Mouse (Mus musculus) ES-E14 (cell line): ENCODE results near the gene Cep85l. TPM values are rescaled to one million over a fixed set of nuclear protein-coding genes. Genes with fewer than 3 reads are reported as not detected.

ENCODE experiments used
- DNase-seq: peaks from one replicate; pipeline ENCODE4 v3.0.0-alpha.2; 2013; ENCODE audit warnings: low read depth, low spot score
- H3K27ac ChIP-seq: 2 replicates; pipeline ENCODE4 v1.5.1; 2012; ENCODE audit warnings: low read depth, mild to moderate bottlenecking, low read length, moderate library complexity, mixed read lengths; ENCODE audit not compliant: poor library complexity, insufficient read depth, severe bottlenecking
- H3K36me3 ChIP-seq: 2 replicates; pipeline ENCODE4 v1.6.1; 2012; ENCODE audit warnings: mild to moderate bottlenecking, low read length, moderate library complexity, mixed read lengths; ENCODE audit not compliant: control insufficient read depth, poor library complexity, insufficient read depth, severe bottlenecking
- H3K4me1 ChIP-seq, 2 experiments: fragments of 150-350 bp in 1 of 2; sonication (generic) in 1 of 2; 2 replicates each; pipeline ENCODE4 v1.6.1; 2012; ENCODE audit warnings: low read length in 2 of 2, mild to moderate bottlenecking in 1 of 2, mixed read lengths in 1 of 2; ENCODE audit not compliant: control insufficient read depth in 2 of 2, insufficient read depth in 2 of 2, poor library complexity in 1 of 2
- H3K4me3 ChIP-seq, 2 experiments: fragments of 150-350 bp in 1 of 2; sonication (generic) in 1 of 2; 2 replicates each; pipeline ENCODE4 v1.5.1; 2012; ENCODE audit warnings: low read length in 2 of 2, low read depth in 1 of 2, mild to moderate bottlenecking in 1 of 2, mixed read lengths in 1 of 2; ENCODE audit not compliant: insufficient read depth in 1 of 2, poor library complexity in 1 of 2, severe bottlenecking in 1 of 2
- H3K9ac ChIP-seq: 2 replicates; pipeline ENCODE4 v1.6.1; 2012; ENCODE audit warnings: low read depth, mild to moderate bottlenecking, low read length, mixed read lengths; ENCODE audit not compliant: poor library complexity, insufficient read depth, severe bottlenecking
- H3K9me3 ChIP-seq: fragments of 150-350 bp; sonication (generic); 2 replicates; pipeline ENCODE4 v1.6.1; 2012; ENCODE audit warnings: low read depth, mild to moderate bottlenecking, low read length; ENCODE audit not compliant: control insufficient read depth, insufficient read depth
- CHD2 ChIP-seq: IDR thresholded peaks from 2 replicates; pipeline ENCODE4 v1.6.1; 2014; ENCODE audit warnings: mild to moderate bottlenecking, low read depth, low read length, inconsistent platforms
- HCFC1 ChIP-seq: IDR thresholded peaks from 2 replicates; pipeline ENCODE4 v1.6.1; 2012; ENCODE audit warnings: low read length, inconsistent platforms, borderline replicate concordance; ENCODE audit not compliant: insufficient read depth
- MAFK ChIP-seq: IDR thresholded peaks from 2 replicates; pipeline ENCODE4 v1.6.1; 2014; ENCODE audit warnings: mild to moderate bottlenecking, low read depth, low read length, inconsistent platforms; ENCODE audit not compliant: insufficient read depth
- ZC3H11A ChIP-seq: IDR thresholded peaks from 2 replicates; pipeline ENCODE4 v1.6.1; 2012; ENCODE audit warnings: low read depth, mild to moderate bottlenecking, inconsistent platforms, low read length, borderline replicate concordance
- ZNF384 ChIP-seq: IDR thresholded peaks from 2 replicates; pipeline ENCODE4 v1.6.1; 2012; ENCODE audit warnings: low read depth, low read length, inconsistent platforms
- in situ Hi-C, 2 experiments: fragments of 600-800 bp; cut with MboI; formaldehyde crosslinking; loops; one replicate each; pipeline ENCODE4 v1.15.1; 2025; ENCODE audit warnings: low sequenced_read_pairs in 2 of 2, inconsistent platforms in 1 of 2; ENCODE audit not compliant: unreplicated experiment in 2 of 2
- total RNA-seq: library from RNA; depleted of rRNA; stranded (reverse); fragments of 300-350 nt; gene quantifications from 2 replicates; pipeline ENCODE4 v1.2.3, GENCODE M21; 2012

Cep85l gene
- total RNA-seq, 1 experiment, result 3.6 TPM

DNA sequence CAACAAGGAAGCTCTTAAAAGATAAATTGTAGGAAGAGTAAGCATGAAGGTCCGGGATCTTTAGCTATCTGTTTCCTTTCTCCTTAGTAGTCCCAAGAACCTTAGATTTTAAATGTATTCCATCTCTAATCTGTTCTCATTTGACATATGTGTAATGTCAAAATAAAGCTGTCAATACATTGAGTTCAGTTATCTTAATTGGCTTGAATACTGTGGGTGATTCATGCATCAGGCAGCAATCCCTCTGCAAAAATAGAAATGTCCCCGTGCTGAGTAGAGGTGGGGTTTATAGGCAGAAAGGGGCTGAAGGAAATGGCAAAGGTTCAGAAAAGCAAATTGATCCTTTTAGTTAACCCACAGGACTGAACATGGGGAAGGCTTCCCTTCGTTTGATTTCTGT is 50.5 kb downstream of the Cep85l start:
- H3K4me3 ChIP-seq, result no peak overlapping the region
- H3K4me1 ChIP-seq, result no peaks in the 10 kb centered on the region
- in situ Hi-C loops, result loop anchor here in 1 of 2 experiments (25.0 kb wide), 1 partner anchor 217 kb away; no protein-coding TSS in a partner anchor
- H3K9ac ChIP-seq, result no peak overlapping the region
- TF ChIP-seq CHD2 (no peak), ZNF384 (no peak), HCFC1 (no peak), MAFK (no peak), ZC3H11A (no peak)
- H3K9me3 ChIP-seq, result no peaks in the 10 kb centered on the region
- no peak overlapping the region for H3K27ac ChIP-seq
- H3K36me3 ChIP-seq, result no peaks in the 10 kb centered on the region
- DNase-seq, result no peak

DNA sequence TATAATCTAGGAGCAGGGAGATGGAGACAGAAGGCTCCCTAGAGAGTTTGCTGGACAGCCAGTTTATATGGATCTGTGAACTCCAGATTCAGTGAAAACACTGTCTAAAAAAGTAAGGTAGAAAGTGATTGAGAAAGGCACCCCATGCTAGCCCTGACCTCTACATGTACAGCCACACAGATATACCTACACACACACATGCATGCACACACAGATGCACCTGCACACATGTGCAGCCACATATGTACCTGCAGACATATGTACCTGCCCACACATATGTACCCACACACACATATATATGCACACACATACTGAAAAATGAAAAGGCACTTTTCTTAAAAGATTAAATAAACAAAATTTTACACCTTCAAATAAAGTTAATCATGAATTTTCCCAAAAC is 53.4 kb downstream of the Cep85l start:
- no peak for DNase-seq
- no peak for TF ChIP-seq HCFC1
- TF ChIP-seq CHD2, result no peak
- no peak for TF ChIP-seq ZNF384
- no peak for TF ChIP-seq MAFK
- no peak for TF ChIP-seq ZC3H11A
- in situ Hi-C loops, result loop anchor here in 1 of 2 experiments (25.0 kb wide), 1 partner anchor 214 kb away; no protein-coding TSS in a partner anchor
- no peaks in the 10 kb centered on the region for H3K36me3 ChIP-seq
- no peaks in the 10 kb centered on the region for H3K9me3 ChIP-seq
- H3K9ac ChIP-seq, result no peak overlapping the region
- no peak overlapping the region for H3K4me3 ChIP-seq
- no peak overlapping the region for H3K27ac ChIP-seq
- no peaks in the 10 kb centered on the region for H3K4me1 ChIP-seq

DNA sequence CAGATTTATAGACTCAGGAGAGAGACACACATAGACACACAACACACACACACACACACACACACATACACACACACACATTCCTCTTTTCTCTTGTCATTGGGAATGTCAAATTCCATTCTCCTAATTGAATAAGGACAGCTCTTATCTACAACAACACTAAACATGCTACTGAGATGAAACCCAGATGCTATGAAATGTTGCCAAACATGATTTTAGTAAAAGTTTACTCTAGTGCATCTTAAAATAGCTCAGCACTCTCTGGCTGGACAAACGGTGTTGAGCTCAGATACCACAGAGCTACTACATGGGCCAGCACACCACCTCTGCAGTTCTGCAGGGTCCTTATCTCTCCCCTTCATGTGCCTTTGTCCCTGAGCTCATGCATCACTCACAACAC is 55.1 kb downstream of the Cep85l start:
- TF ChIP-seq ZC3H11A (no peak), MAFK (no peak), CHD2 (no peak), HCFC1 (no peak), ZNF384 (no peak)
- Histone ChIP-seq H3K9me3 (no peaks in the 10 kb centered on the region), H3K4me1 (no peaks in the 10 kb centered on the region), H3K4me3 (no peak overlapping the region), H3K27ac (no peak overlapping the region), H3K9ac (no peak overlapping the region), H3K36me3 (no peaks in the 10 kb centered on the region)
- DNase-seq, result no peak
- in situ Hi-C loops, result loop anchor here in 1 of 2 experiments (25.0 kb wide), 1 partner anchor 212 kb away; no protein-coding TSS in a partner anchor

DNA sequence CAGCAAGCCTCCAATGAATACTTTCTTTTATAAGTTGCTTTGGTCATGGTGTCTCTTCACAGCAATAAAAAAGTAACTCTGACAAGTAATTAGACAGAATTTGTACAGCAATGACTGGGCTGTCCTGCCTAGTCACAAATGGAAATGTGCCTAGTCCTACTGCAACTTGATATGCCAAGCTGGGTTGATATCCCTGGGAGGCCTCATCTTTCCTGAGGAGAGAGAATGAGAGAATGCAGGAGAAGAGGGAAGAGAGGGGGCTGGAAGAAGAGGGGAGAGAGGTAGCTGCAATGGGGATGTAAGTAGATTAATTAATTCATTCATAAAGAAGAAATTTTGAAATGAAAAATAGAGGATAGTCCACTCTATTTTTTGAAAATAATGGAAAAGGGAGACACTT is 56.4 kb downstream of the Cep85l start:
- TF ChIP-seq ZNF384 (no peak), HCFC1 (no peak), CHD2 (no peak), ZC3H11A (no peak), MAFK (no peak)
- DNase-seq, result no peak
- H3K4me1 ChIP-seq, result no peaks in the 10 kb centered on the region
- H3K4me3 ChIP-seq, result no peak overlapping the region
- in situ Hi-C loops, result no loop called here
- no peaks in the 10 kb centered on the region for H3K36me3 ChIP-seq
- H3K9me3 ChIP-seq, result no peaks in the 10 kb centered on the region
- H3K27ac ChIP-seq, result no peak overlapping the region
- H3K9ac ChIP-seq, result no peak overlapping the region

DNA sequence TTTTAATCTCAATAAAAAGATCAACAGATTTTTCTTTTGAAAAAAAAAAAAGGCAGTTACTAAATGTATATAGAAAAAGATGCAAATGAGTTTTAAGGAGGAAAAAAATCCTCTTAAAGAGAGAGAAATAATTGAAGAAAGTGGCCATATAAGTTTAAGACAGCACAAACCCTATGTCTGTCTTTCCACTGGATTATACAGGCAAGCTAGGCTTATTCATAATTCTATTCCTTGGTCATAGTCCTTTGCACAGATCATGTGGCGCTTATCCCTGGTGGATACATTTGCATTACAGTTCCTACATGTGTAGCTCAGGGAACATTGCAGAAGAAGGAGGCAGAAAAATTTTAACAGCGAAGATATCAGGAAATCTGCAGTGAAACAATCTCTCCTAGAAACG is 73.1 kb downstream of the Cep85l start:
- no peak overlapping the region for H3K9ac ChIP-seq
- in situ Hi-C loops, result no loop called here
- no peaks in the 10 kb centered on the region for H3K4me1 ChIP-seq
- no peak overlapping the region for H3K27ac ChIP-seq
- no peak for TF ChIP-seq CHD2
- no peak for TF ChIP-seq HCFC1
- TF ChIP-seq MAFK, result no peak
- TF ChIP-seq ZNF384, result no peak
- TF ChIP-seq ZC3H11A, result no peak
- DNase-seq, result no peak
- H3K4me3 ChIP-seq, result no peak overlapping the region
- H3K9me3 ChIP-seq, result no peaks in the 10 kb centered on the region
- no peaks in the 10 kb centered on the region for H3K36me3 ChIP-seq
